Mouse (Mus musculus) adrenal gland, adult 2 months (tissue): ENCODE measurements around the gene March1. TPM values are rescaled to one million over a fixed set of nuclear protein-coding genes. Genes with fewer than 3 reads are reported as not detected.

Experiments
- DNase-seq: peaks from one replicate; pipeline ENCODE4 v3.0.0; 2021
- long read RNA-seq: library from polyadenylated mRNA; stranded (forward); transcript quantifications from one replicate; pipeline ENCODE4 v2.0.0, GENCODE M21; 2021
- polyA plus RNA-seq: library from polyadenylated mRNA; depleted of rRNA; stranded (reverse); fragments of >200 nt; gene quantifications from 2 replicates; pipeline ENCODE4 v1.2.3, GENCODE M21; 2012; rRNA removed
- total RNA-seq, 2 experiments: library from RNA; stranded (reverse); gene quantifications; 2 replicates each; pipeline ENCODE4 v1.2.3; 2021

Gene March1
- total RNA-seq (1 to 10 TPM; 1.4 to 2.0 TPM), polyA plus RNA-seq (0.28 and 0.40 TPM in 2 replicates)
- long read RNA-seq, partial matches to known transcripts = 0 of 1 reads
- long read RNA-seq, other reads (novel, unspliced or antisense) = 0 of 1 reads

GRCm38 (mm10) chr8:65617871-65618751, at the start of gene March1:
Gene March1, plus strand, starts transcription at chr8:65617900.
- DNase-seq = no peak

- no peak for DNase-seq
Observed at GRCm38 (mm10) chr8:65586909-65587308, 30.8 kb upstream of the March1 start.

GRCm38 (mm10) chr8:65603241-65603640, 14.5 kb upstream of the March1 start:
- no peak for DNase-seq

GRCm38 (mm10) chr8:65609509-65609908, 8.2 kb upstream of the March1 start:
- no peak for DNase-seq

- DNase-seq = no peak
Observed at GRCm38 (mm10) chr8:65618966-65619365, 1.3 kb downstream of the March1 start.

GRCm38 (mm10) chr8:65644931-65645330, 27.2 kb downstream of the March1 start:
- no peak for DNase-seq

- no peak for DNase-seq
Observed at GRCm38 (mm10) chr8:65645502-65645901, 27.8 kb downstream of the March1 start.

- no peak for DNase-seq
Observed at GRCm38 (mm10) chr8:65645945-65646344, 28.2 kb downstream of the March1 start.

GRCm38 (mm10) chr8:65655924-65656323, 38.2 kb downstream of the March1 start:
- no peak for DNase-seq

GRCm38 (mm10) chr8:65661885-65662284, 44.2 kb downstream of the March1 start:
- DNase-seq = no peak

GRCm38 (mm10) chr8:65665786-65666185, 48.1 kb downstream of the March1 start:
- no peak for DNase-seq

GRCm38 (mm10) chr8:65743066-65743465, 125.4 kb downstream of the March1 start:
- no peak for DNase-seq

- no peak for DNase-seq
Observed at GRCm38 (mm10) chr8:65775815-65776214, 158.1 kb downstream of the March1 start.

- DNase-seq = no peak
Observed at GRCm38 (mm10) chr8:65781156-65781555, 163.5 kb downstream of the March1 start.

GRCm38 (mm10) chr8:65812971-65813370, 195.3 kb downstream of the March1 start:
- DNase-seq = no peak

GRCm38 (mm10) chr8:65922294-65923019, 304.8 kb downstream of the March1 start:
- DNase-seq = no peak

- no peak for DNase-seq
Observed at GRCm38 (mm10) chr8:65956948-65957347, 339.2 kb downstream of the March1 start.

GRCm38 (mm10) chr8:65957492-65957891, 339.8 kb downstream of the March1 start:
- DNase-seq = no peak

GRCm38 (mm10) chr8:65966502-65967222, 349.0 kb downstream of the March1 start:
- no peak for DNase-seq

- DNase-seq = no peak
Observed at GRCm38 (mm10) chr8:65967223-65967778, 349.6 kb downstream of the March1 start.

GRCm38 (mm10) chr8:65976905-65977304, 359.2 kb downstream of the March1 start:
- DNase-seq = no peak

GRCm38 (mm10) chr8:65982039-65982438, 364.3 kb downstream of the March1 start:
- no peak for DNase-seq
